Mouse (Mus musculus) kidney, adult 2 months (tissue): ENCODE results near the gene Ddb2. TPM values are rescaled to one million over a fixed set of nuclear protein-coding genes. Genes with fewer than 3 reads are reported as not detected.
A peak's percentile ranks its signal among the peaks of the same experiment; 100 is the strongest.
"Not testable (repeated sequence)": the region's sequence is repeated elsewhere in the genome, so short reads cannot be mapped to it uniquely, and the experiment has no call there.

ENCODE experiments used
- DNase-seq: peaks from one replicate; pipeline ENCODE4 v3.0.0; 2021
- H3K27ac ChIP-seq: fragments of 200-500 bp; 2 replicates; pipeline ENCODE4 v1.5.1; 2012; ENCODE audit warnings: low read depth, low read length, control low read depth, inconsistent platforms; ENCODE audit not compliant: insufficient read depth
- H3K27me3 ChIP-seq: fragments of 200-500 bp; replicated peaks from 2 replicates; pipeline ENCODE4 v1.6.1; 2012; ENCODE audit warnings: mild to moderate bottlenecking, moderate library complexity, low read length, inconsistent platforms; ENCODE audit not compliant: control insufficient read depth, insufficient read depth
- H3K36me3 ChIP-seq: fragments of 200-500 bp; 2 replicates; pipeline ENCODE4 v1.6.1; 2012; ENCODE audit warnings: mild to moderate bottlenecking, moderate library complexity, low read length, inconsistent platforms; ENCODE audit not compliant: control insufficient read depth, insufficient read depth
- H3K4me1 ChIP-seq: fragments of 200-500 bp; 2 replicates; pipeline ENCODE4 v1.6.1; 2011; ENCODE audit warnings: low read length; ENCODE audit not compliant: control insufficient read depth, insufficient read depth
- H3K4me3 ChIP-seq: fragments of 200-500 bp; 2 replicates; pipeline ENCODE4 v1.5.1; 2011; ENCODE audit warnings: mild to moderate bottlenecking, low read depth, low read length, control low read depth; ENCODE audit not compliant: insufficient read depth
- CTCF ChIP-seq: fragments of 200-500 bp; conservative IDR thresholded peaks from 2 replicates; pipeline ENCODE4 v1.5.1; 2011; ENCODE audit warnings: low read depth, mild to moderate bottlenecking, control low read depth, low read length, moderate library complexity, mixed read lengths; ENCODE audit not compliant: insufficient read depth, insufficient read length
- POLR2A ChIP-seq: fragments of 200-500 bp; IDR thresholded peaks from one replicate; pipeline ENCODE4 v1.6.1; 2011; ENCODE audit warnings: low read depth, low read length, control low read depth
- WGBS: fragments of 180-500 bp; shearing (Covaris S2); methylation state at CpG from one replicate; pipeline ENCODE4 v1.1.7; 2018; 5-methylcytosine and 5-hydroxymethylcytosine counted together
- polyA plus RNA-seq: library from polyadenylated mRNA; depleted of rRNA; stranded (reverse); fragments of >200 nt; gene quantifications from 2 replicates; pipeline ENCODE4 v1.2.3, GENCODE M21; 2012

The Ddb2 gene
- polyA plus RNA-seq, 1 experiment, result 11.7 TPM

DNA sequence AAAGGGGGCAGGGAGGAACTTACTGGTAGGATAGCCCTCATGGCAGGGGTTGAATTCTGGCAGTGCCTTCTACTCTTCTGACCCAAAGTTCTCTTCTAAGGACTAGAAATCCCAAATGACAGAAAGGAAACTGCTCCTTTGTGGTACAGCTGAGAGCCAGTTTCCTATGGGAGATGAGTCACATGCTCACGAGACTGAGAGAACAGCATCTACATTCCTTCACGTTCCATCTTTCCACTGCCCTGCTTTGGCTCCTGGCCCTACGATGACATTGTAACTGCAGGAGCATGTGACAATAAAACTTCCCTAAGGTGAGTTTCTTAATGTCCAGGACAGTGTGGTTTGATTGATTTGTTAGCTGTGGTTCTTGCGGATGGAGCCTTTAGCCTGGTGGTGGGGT is 11.6 kb upstream of the Ddb2 start:
- Histone ChIP-seq H3K4me3 (no peak overlapping the region), H3K27ac (no peak overlapping the region), H3K27me3 (no peaks in the 10 kb centered on the region), H3K36me3 (no peaks in the 10 kb centered on the region), H3K4me1 (no peaks in the 10 kb centered on the region)
- TF ChIP-seq POLR2A (no peak), CTCF (no peak)
- no peak for DNase-seq
- 87% methylated on average over 4 of the region's 4 CpGs for WGBS

- WGBS, result 76% methylated on average over 5 of the region's 5 CpGs
- Histone ChIP-seq H3K27ac (no peak overlapping the region), H3K4me3 (no peak overlapping the region), H3K27me3 (no peaks in the 10 kb centered on the region), H3K4me1 (no peaks in the 10 kb centered on the region), H3K36me3 (no peaks in the 10 kb centered on the region)
- no peak for DNase-seq
- no peak for TF ChIP-seq POLR2A
- no peak for TF ChIP-seq CTCF
Observed at GRCm38 (mm10) chr2:91244557-91245228, 7.9 kb upstream of the Ddb2 start.

DNA sequence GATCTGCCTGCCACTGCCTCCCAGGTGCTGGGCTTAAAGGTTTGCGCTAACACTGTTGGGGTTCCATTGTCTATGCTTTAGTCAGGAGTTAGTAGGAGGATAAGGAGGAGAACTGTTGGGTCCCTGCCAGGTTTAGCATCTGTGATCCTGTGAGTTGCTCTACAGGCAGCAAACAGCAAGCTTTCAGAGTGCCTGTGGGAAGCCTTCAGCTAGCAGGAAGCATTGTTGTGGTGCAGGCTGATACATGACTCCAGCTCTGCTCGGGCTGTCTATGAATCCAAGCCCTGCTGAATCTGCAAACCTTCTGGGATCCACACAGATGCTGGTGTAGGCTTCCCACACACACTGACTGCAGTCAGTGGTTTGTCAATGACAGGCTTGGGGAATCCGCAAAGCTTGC is 6.6 kb upstream of the Ddb2 start:
- no peaks in the 10 kb centered on the region for H3K27me3 ChIP-seq
- H3K36me3 ChIP-seq, result no peaks in the 10 kb centered on the region
- WGBS, result 70% methylated on average over 3 of the region's 3 CpGs
- H3K27ac ChIP-seq, result no peak overlapping the region
- DNase-seq, result no peak
- no peak overlapping the region for H3K4me3 ChIP-seq
- H3K4me1 ChIP-seq, result no peaks in the 10 kb centered on the region
- TF ChIP-seq POLR2A, result no peak
- TF ChIP-seq CTCF, result no peak

DNA sequence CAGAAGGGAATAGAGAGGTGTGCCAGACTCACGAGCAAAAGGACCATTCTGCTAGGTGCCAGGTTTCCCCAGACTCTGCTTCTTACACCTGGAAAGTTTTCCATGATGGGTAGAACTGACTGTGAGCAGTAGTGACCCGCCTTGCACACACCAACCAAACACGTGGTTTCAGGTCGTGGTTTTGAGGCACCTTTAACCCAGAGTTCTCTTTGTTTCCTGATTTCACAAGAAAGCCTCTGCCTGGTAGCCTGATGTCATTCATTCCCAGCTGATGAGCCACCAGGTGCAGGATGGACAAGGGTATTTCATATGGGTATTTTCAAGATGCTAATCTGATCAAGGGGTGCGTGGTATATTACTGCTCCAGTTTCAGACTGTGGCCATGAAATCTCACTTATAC is 5.8 kb upstream of the Ddb2 start:
- DNase-seq, result no peak
- no peak overlapping the region for H3K27ac ChIP-seq
- WGBS, result 59% methylated on average over 5 of the region's 5 CpGs
- H3K4me1 ChIP-seq, result peaks cover 2% of the 10 kb centered on the region; the same call in 1 of the 2 replicates
- no peaks in the 10 kb centered on the region for H3K36me3 ChIP-seq
- H3K4me3 ChIP-seq, result no peak overlapping the region
- no peaks in the 10 kb centered on the region for H3K27me3 ChIP-seq
- no peak for TF ChIP-seq POLR2A
- TF ChIP-seq CTCF, result no peak

DNA sequence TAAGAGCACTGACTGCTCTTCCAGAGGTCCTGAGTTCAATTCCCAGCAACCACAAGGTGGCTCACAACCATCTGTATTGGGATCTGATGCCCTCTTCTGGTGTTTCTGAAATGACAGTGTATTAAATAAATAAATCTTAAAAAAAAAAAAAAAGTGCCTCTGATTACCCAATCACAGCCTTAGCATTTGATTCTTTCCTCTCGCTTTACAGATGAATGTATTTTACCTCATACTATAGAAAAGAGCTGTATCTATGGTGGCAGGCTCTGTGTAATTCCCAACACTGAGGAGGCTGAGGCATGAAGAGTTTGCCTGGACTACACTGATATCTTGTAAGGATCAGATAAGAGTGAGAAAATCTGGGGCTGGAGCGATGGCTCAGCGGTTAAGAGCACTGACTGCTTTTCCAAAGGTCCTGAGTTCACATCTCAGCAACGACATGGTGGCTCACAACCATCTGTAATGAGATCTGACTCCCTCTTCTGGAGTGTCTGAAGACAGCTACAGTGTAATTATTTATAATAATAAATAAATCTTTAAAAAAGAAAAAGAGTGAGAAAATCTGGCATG is 814 bp upstream of the Ddb2 start:
- DNase-seq, H3K4me1 ChIP-seq, H3K36me3 ChIP-seq, H3K27me3 ChIP-seq: not testable (repeated sequence)
- H3K4me3 ChIP-seq, result peak overlapping the region; percentile 35
- H3K27ac ChIP-seq, result peak overlapping the region; percentile 78; the same call in 1 of the 2 replicates
- 14% methylated on average over 4 of the region's 4 CpGs for WGBS
- 0 out of 2 replicates have a peak, but pooled peaks have one; percentile 16 for TF ChIP-seq CTCF

- 86% methylated on average over 2 of the region's 2 CpGs for WGBS
- TF ChIP-seq POLR2A, result no peak
- no peak for TF ChIP-seq CTCF
Observed at GRCm38 (mm10) chr2:91229735-91230134, 7.0 kb downstream of the Ddb2 start.

DNA sequence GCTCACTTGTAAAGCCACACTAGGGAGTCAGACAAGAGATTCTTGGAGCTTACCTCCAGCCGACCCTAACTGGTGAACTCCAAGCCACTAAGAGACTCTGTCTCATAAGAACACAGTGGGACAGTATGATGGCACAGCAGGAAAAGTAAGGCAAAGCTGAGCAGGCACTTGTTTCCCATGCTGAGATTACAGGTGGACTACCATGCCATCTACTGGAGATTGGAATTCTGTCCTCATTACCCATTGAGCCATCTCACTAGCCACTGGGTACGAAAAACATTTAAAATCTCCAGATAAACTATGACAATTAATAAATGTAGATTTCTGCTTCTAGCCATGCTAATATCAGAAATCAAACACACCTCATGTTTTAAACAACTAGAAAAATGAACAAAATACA is 13.2 kb downstream of the Ddb2 start:
- Histone ChIP-seq H3K36me3 (no peaks in the 10 kb centered on the region; the same call in 1 of the 2 replicates), H3K4me3 (no peak overlapping the region), H3K4me1 (no peaks in the 10 kb centered on the region), H3K27ac (no peak overlapping the region), H3K27me3 (no peaks in the 10 kb centered on the region)
- WGBS, result 79% methylated on average over 2 of the region's 2 CpGs
- DNase-seq, result peak; percentile 27
- TF ChIP-seq POLR2A, result no peak
- peak; percentile 36 for TF ChIP-seq CTCF

More at GRCm38 (mm10) chr2:91229735-91230134, 7.0 kb downstream of the Ddb2 start:
- no peaks in the 10 kb centered on the region for H3K27me3 ChIP-seq
- no peak for DNase-seq
- H3K4me1 ChIP-seq, result no peaks in the 10 kb centered on the region
- H3K4me3 ChIP-seq, result no peak overlapping the region
- no peaks in the 10 kb centered on the region; the same call in 1 of the 2 replicates for H3K36me3 ChIP-seq
- no peak overlapping the region for H3K27ac ChIP-seq
